Mouse (Mus musculus) urinary bladder, adult 2 months (tissue): Measurements from ENCODE around the gene Mrgpra6. TPM values are rescaled to one million over a fixed set of nuclear protein-coding genes. Genes with fewer than 3 reads are reported as not detected.

Source experiments
- DNase-seq: peaks from one replicate; pipeline ENCODE4 v3.0.0; 2022; ENCODE audit warnings: low spot score
- polyA plus RNA-seq: library from polyadenylated mRNA; depleted of rRNA; stranded (reverse); fragments of >200 nt; gene quantifications from 2 replicates; pipeline ENCODE4 v1.2.3, GENCODE M21; 2012; rRNA removed

Mrgpra6 gene
- not detected in 2 replicates for polyA plus RNA-seq

- no peak for DNase-seq
Observed at GRCm38 (mm10) chr7:47204830-47205229, at the start of gene Mrgpra6. Gene Mrgpra6 (minus strand): TSS chr7:47204920.

DNA sequence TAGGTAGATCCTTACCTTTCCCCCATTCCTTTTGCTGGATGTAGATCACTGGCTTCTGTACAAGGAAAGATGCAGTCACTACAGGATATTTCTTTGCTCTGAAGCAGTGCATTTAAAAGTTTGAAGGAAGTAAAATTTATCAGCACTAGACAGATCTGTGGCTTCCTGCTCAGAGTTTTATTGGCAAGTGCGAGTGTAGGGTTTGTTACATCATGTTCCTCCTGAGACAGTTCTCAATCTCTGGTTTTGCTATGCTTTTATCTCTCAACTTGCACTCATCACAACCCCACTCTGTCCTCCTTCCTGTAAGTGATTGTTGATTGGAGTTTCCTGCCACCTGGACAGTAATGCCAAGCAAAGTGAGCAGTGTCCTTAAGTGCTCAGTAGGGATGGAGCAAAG, 48.0 kb upstream of the Mrgpra6 start, which contains the start of gene Mrgpra9:
Gene Mrgpra9 (minus strand): TSS at position 79 of the 400 bp plus-strand sequence.
- no peak for DNase-seq

DNA sequence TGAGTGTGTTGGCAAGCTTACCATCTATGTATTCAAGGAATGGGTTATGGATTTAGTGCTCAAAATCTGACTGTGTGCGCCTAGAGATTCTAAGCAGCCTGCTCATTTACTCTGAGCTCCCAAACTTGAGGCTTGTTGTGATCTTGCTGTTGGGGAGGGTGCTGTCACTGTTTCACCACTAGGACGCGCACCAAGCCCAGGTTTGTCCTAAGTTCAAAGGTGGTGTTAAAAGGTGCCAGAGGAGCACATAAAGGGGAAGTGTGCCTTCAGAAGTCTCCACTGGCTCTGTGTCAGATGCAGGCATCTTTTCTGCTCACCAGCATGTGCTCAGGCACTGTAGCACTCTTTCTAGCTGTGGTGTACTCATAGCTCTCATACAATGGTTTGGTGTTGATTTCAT, 39.9 kb upstream of the Mrgpra6 start:
- DNase-seq: no peak

- DNase-seq: no peak
Observed at GRCm38 (mm10) chr7:47195271-47195670, 9.4 kb downstream of the Mrgpra6 start.

DNA sequence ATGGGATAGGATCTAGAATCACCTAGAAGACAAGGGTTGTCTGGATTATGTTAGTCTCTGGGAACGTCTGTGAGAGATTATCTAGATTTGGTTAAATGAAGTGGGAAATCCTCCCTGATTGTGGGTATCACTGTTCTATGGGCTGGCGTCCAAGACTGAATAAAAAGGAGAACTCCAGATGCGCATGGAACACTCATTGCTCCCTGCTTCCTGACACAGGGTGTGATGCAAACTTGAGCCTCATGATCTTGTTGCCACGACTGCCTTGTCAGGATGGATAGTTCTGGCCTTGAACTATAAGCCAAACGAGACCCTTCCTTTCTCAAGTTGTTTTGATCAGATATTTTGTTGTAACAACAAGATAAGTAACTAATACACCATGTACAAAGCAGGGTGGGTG, 33.9 kb downstream of the Mrgpra6 start:
- DNase-seq: no peak

DNA sequence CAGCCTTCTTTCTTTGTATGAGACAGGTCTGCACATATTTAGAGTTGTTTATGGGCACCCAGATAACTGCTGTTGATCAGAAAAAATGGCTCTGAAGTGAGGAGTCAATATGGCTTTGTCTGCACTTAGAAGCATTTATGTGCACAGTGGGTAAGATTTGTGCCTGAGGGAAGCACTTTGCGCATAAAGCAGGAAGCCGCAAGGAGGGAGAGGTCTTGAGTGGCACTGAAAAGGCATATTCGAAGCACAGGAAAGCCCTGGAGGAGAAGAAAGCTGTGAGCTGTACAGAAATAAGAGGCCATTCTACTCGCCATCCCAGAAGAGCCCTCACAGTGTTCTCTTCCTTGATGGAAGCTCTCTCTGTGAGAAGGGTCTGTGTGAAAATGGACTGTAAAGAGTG, 39.7 kb downstream of the Mrgpra6 start:
- DNase-seq: no peak

GRCm38 (mm10) chr7:47163203-47163602, 41.5 kb downstream of the Mrgpra6 start:
- DNase-seq: no peak

GRCm38 (mm10) chr7:47158451-47158850, 46.3 kb downstream of the Mrgpra6 start:
- no peak for DNase-seq

- no peak for DNase-seq
Observed at GRCm38 (mm10) chr7:47157743-47158142, 47.0 kb downstream of the Mrgpra6 start.

DNA sequence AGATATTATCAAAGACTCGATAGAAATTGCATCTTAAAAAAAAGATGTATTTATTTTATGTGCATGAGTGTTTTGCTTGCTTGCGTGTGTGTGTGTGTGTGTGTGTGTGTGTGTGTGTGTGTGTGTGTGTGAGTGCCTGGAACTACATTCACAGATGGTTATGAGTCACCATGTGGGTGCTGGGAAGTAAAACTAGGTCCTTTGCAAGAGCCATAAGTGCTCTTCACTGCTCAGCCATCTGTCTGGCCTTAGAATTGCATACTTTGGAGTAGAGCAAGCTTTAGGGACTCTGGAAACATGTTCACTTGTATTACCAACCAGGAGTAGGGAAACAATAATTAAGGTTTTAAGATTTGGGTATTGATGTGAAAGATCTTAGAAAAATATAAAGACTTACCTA, 48.9 kb downstream of the Mrgpra6 start:
- DNase-seq: no peak

GRCm38 (mm10) chr7:47155396-47155795, 49.3 kb downstream of the Mrgpra6 start:
- DNase-seq: no peak

DNA sequence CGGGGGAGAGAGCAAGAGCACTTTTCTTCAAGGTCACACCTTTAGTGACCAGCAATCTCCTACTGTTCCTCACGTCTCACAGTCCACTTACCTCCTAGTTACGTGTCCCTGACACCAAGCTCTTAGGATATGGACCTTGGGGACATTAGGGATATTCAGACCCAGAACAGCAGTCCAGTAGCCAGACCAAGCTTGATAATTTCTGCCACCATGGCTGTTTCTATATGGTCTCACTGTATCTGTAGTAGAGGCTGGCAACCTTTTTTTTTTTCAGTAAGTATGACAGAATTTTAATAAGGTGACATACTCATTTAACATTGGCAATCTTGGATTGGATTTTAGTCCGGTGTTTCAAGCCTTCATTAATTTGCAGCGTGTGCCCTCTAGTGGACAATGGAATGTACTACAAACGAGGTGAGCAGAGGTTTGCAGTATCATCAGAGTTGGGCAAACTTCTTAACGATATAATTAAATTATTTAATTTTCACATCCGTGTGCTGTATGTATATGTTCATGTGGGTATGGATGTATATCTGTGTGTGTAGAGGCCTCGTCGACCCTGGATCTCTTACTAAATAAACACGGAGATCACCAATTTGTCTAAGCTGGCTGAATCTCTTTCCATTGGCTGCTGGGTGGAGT, 54.2 kb downstream of the Mrgpra6 start:
- no peak for DNase-seq

- DNase-seq: no peak
Observed at GRCm38 (mm10) chr7:47148298-47148697, 56.4 kb downstream of the Mrgpra6 start.

GRCm38 (mm10) chr7:47146034-47146812, 58.5 kb downstream of the Mrgpra6 start:
- no peak for DNase-seq

- no peak for DNase-seq
Observed at GRCm38 (mm10) chr7:47144299-47144698, 60.4 kb downstream of the Mrgpra6 start.

DNA sequence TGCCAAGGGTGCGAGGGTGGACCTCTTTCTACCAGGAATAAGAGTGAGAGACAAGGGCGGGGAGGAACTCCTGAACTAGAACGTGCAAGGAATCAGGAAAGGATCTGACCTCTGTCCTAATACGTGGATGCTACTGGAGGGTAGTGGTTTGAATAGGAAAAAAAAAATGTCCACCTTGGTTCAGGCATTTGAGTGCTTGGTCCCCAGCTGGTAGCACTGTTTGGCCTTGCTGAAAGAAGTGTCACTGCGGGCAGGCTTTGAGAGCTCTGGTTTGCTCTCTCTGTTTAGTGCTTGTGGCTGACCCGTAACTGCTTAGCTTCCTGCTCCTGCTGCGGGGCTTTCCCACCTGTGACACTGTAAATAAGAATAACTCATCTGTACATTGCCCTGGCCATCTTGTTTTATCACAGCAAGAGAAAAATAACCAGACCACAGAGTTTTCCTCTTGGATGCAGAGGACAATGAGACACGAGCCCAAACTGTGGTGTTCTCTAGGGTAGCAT, 64.8 kb downstream of the Mrgpra6 start:
- DNase-seq: no peak

Other genes with a start within 250 kb of the Mrgpra6 start
- gene Uevld, start 246.4 kb downstream of the Mrgpra6 start, polyA plus RNA-seq: 11.7 and 12.0 TPM in 2 replicates
- gene Gm9999, start 221.3 kb downstream of the Mrgpra6 start, polyA plus RNA-seq: not detected in 2 replicates
- 11.5 and 11.7 TPM in 2 replicates for gene Spty2d1, start 196.5 kb downstream of the Mrgpra6 start, polyA plus RNA-seq
- 15.5 and 23.6 TPM in 2 replicates for gene Tmem86a, start 154.3 kb downstream of the Mrgpra6 start, polyA plus RNA-seq
- 0.08 and 0.24 TPM in 2 replicates for gene Ptpn5, start 71.2 kb downstream of the Mrgpra6 start, polyA plus RNA-seq
- not detected in 2 replicates for gene Mrgpra9, start 47.9 kb upstream of the Mrgpra6 start, polyA plus RNA-seq
- not detected in 2 replicates for gene Mrgpra1, start 149.3 kb upstream of the Mrgpra6 start, polyA plus RNA-seq
- not detected in 2 replicates for gene Mrgpra2a, start 247.2 kb upstream of the Mrgpra6 start, polyA plus RNA-seq